In genomic region chr5:43723830-43724229, GRCm38 (mm10) we compare ENCODE assay signal across 13 mouse cellular contexts.
"Had no signal": no experiment of that assay in that cellular context is flagged by ENCODE, and none has a peak within 500 bp of the region (broad histone marks: within the 10 kb centered on the region; RNA-seq: fewer than 3 reads in every experiment).

No protein-coding gene starts in this region.

- DNase-seq: gastrocnemius, adult 2 months; gastrocnemius, postnatal 10 days; gastrocnemius, postnatal 25 days; heart, adult 18-20 months; heart, postnatal 10 days; heart, postnatal 4 days; kidney, adult 18-20 months; kidney, adult 8-10 months; kidney, postnatal 10 days; kidney, postnatal 25 days; kidney, postnatal 4 days; liver; liver, embryonic 13.5 days had no signal
